Mouse (Mus musculus): ENCODE data around the gene Col6a6. TPM values are rescaled to one million over a fixed set of nuclear protein-coding genes. Genes with fewer than 3 reads are reported as not detected.
"Not testable (repeated sequence)": the region's sequence is repeated elsewhere in the genome, so short reads cannot be mapped to it uniquely, and the experiment has no call there.

Col6a6 gene
- total and polyA plus RNA-seq, 2 experiments from 2014 or later, result 0.23 to 0.49 TPM

GRCm38 (mm10) chr9:105851011-105851410 is 23.1 kb upstream of the Col6a6 start:
- no peak for TF ChIP-seq CTCF (IDR thresholded peaks at IDR 0.05)
- 82% methylated on average over 3 of the region's 3 CpGs for WGBS
- Histone ChIP-seq H3K36me3 (ENCODE audit: insufficient read depth, low read length) (no peaks in the 10 kb centered on the region), H3K9ac (replicated peaks; ENCODE audit: low read length, poor library complexity, severe bottlenecking) (no peak overlapping the region), H3K4me1 (ENCODE audit: insufficient read depth, low read length) (no peaks in the 10 kb centered on the region), H3K9me3 (ENCODE audit: low read length) (no peaks in the 10 kb centered on the region), H3K4me3 (ENCODE audit: low read depth, low read length) (no peak overlapping the region), H3K4me2 (ENCODE audit: low read depth, low read length, poor library complexity, severe bottlenecking) (no peak overlapping the region), H3K27me3 (ENCODE audit: insufficient read depth, low read length) (no peaks in the 10 kb centered on the region), H3K27ac (ENCODE audit: low read depth, low read length) (no peak overlapping the region)
- no peak for ATAC-seq (ENCODE audit: low FRiP score)
- no peak for DNase-seq (ENCODE audit: low spot score)

DNA sequence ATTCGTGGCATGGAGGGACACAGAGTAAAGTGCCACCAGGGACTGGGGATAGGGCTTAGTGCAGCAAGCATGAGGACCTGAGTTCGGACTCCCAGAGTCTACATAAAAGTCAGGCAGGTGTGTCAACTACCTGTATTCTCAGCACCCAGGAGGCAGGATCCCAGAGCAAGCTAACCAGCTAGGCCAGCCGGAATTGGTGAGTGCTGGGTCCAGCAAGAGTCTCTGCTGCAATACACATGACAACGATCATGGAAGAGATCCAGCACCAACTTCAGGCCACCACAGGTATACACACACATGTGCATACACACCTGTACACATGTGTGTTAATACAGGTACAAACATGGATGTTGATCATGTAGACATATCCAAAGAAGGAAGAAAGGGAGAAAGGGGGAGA is 20.4 kb upstream of the Col6a6 start:
- no peaks in the 10 kb centered on the region for H3K27me3 ChIP-seq (ENCODE audit: insufficient read depth, low read length)
- DNase-seq (ENCODE audit: low spot score), result no peak
- no peak for ATAC-seq (ENCODE audit: low FRiP score)
- H3K4me3 ChIP-seq (ENCODE audit: low read depth, low read length), result no peak overlapping the region
- no peak for TF ChIP-seq CTCF (IDR thresholded peaks at IDR 0.05)
- H3K4me2 ChIP-seq (ENCODE audit: low read depth, low read length, poor library complexity, severe bottlenecking), result no peak overlapping the region
- H3K9me3 ChIP-seq (ENCODE audit: low read length), result no peaks in the 10 kb centered on the region
- H3K27ac ChIP-seq (ENCODE audit: low read depth, low read length), result no peak overlapping the region
- H3K4me1 ChIP-seq (ENCODE audit: insufficient read depth, low read length), result no peaks in the 10 kb centered on the region
- H3K9ac ChIP-seq (replicated peaks; ENCODE audit: low read length, poor library complexity, severe bottlenecking), result no peak overlapping the region
- no peaks in the 10 kb centered on the region for H3K36me3 ChIP-seq (ENCODE audit: insufficient read depth, low read length)
- 68% methylated on average over 4 of the region's 4 CpGs for WGBS

GRCm38 (mm10) chr9:105847261-105847660 is 19.3 kb upstream of the Col6a6 start:
- H3K36me3 ChIP-seq (ENCODE audit: insufficient read depth, low read length), result no peaks in the 10 kb centered on the region
- H3K4me1 ChIP-seq (ENCODE audit: insufficient read depth, low read length), result no peaks in the 10 kb centered on the region
- no peak for TF ChIP-seq CTCF (IDR thresholded peaks at IDR 0.05)
- WGBS, result 94% methylated on average over 5 of the region's 5 CpGs
- H3K27ac ChIP-seq (ENCODE audit: low read depth, low read length), result no peak overlapping the region
- DNase-seq (ENCODE audit: low spot score) (no peak), ATAC-seq (ENCODE audit: low FRiP score) (no peak)
- H3K4me3 ChIP-seq (ENCODE audit: low read depth, low read length), result no peak overlapping the region
- no peaks in the 10 kb centered on the region for H3K27me3 ChIP-seq (ENCODE audit: insufficient read depth, low read length)
- no peaks in the 10 kb centered on the region for H3K9me3 ChIP-seq (ENCODE audit: low read length)
- no peak overlapping the region for H3K4me2 ChIP-seq (ENCODE audit: low read depth, low read length, poor library complexity, severe bottlenecking)
- H3K9ac ChIP-seq (replicated peaks; ENCODE audit: low read length, poor library complexity, severe bottlenecking), result no peak overlapping the region

DNA sequence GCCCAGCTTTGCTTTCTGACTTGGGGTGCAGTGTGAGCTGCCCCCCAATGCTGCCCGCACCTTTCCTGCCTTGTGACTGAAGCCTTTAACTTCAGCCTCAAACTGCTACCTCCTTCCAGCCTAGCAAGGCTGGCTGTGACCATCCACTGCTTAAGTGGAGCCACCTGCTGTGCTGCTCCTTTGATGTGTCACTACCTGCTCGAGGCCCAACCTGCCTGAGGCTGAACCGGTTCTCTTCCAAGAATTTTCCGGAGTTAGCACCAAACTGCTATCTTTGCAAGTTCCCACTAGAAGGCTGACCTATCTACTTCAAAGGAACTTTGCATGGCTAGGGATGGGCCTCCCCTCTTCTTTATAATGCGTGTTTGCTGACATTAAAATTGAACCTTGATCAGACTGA is 13.4 kb upstream of the Col6a6 start:
- H3K4me2 ChIP-seq (ENCODE audit: low read depth, low read length, poor library complexity, severe bottlenecking); H3K4me3 ChIP-seq (ENCODE audit: low read depth, low read length); DNase-seq (ENCODE audit: low spot score); H3K27ac ChIP-seq (ENCODE audit: low read depth, low read length); H3K4me1 ChIP-seq (ENCODE audit: insufficient read depth, low read length); H3K36me3 ChIP-seq (ENCODE audit: insufficient read depth, low read length); H3K9ac ChIP-seq (replicated peaks; ENCODE audit: low read length, poor library complexity, severe bottlenecking); H3K27me3 ChIP-seq (ENCODE audit: insufficient read depth, low read length); ATAC-seq (ENCODE audit: low FRiP score); H3K9me3 ChIP-seq (ENCODE audit: low read length): not testable (repeated sequence)
- WGBS, result 61% methylated on average over 5 of the region's 5 CpGs

- no peak for DNase-seq (ENCODE audit: low spot score)
- no peak overlapping the region for H3K4me2 ChIP-seq (ENCODE audit: low read depth, low read length, poor library complexity, severe bottlenecking)
- 65% methylated on average over 5 of the region's 5 CpGs for WGBS
These were observed 11.2 kb upstream of the Col6a6 start for GRCm38 (mm10) chr9:105839147-105839515.

DNA sequence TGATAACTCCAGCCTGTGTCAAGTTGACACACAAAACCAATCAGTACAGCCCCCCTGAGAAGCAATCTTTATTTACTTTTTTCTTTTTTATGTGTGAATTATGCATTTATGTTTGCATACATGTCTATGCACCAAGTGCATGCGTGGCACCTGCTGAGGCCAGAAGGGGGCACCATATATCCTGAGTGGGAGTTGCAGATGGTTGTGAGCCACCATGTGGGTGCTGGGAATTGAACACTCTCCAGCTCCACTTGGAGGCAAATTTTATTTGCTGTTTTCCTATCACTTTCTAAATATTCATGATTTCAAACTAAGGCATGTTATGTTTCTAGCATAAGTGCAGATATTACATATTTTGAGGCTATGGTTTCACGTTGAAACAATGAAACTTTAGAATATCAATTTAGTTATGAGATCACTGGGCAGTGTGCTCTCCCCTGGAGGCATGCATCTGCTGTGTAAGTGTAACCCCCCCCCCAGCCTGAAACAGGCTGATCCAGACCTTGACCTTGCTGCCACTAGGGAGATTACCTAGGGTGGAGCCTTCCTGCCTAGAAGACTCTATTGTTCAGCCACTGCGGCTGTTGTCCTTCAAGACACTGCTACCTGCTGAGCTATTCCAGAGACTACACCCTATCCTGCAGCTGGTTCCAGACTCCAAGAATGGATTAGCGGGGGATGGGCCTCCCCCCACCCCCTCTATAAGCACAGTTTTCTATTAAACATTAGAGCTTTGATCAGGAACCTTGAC is 10.6 kb upstream of the Col6a6 start:
- no peak overlapping the region for H3K27ac ChIP-seq (ENCODE audit: low read depth, low read length)
- TF ChIP-seq CTCF (IDR thresholded peaks at IDR 0.05), result no peak
- H3K27me3 ChIP-seq (ENCODE audit: insufficient read depth, low read length), result no peaks in the 10 kb centered on the region
- H3K36me3 ChIP-seq (ENCODE audit: insufficient read depth, low read length), result no peaks in the 10 kb centered on the region
- ATAC-seq (ENCODE audit: low FRiP score) (no peak), DNase-seq (ENCODE audit: low spot score) (no peak)
- H3K4me3 ChIP-seq (ENCODE audit: low read depth, low read length), result no peak overlapping the region
- WGBS, result 74% methylated on average over 4 of the region's 4 CpGs
- H3K9me3 ChIP-seq (ENCODE audit: low read length), result no peaks in the 10 kb centered on the region
- H3K4me2 ChIP-seq (ENCODE audit: low read depth, low read length, poor library complexity, severe bottlenecking), result no peak overlapping the region
- H3K4me1 ChIP-seq (ENCODE audit: insufficient read depth, low read length), result no peaks in the 10 kb centered on the region
- no peak overlapping the region for H3K9ac ChIP-seq (replicated peaks; ENCODE audit: low read length, poor library complexity, severe bottlenecking)

More at GRCm38 (mm10) chr9:105839147-105839515, 11.2 kb upstream of the Col6a6 start:
- Histone ChIP-seq H3K27ac (ENCODE audit: low read depth, low read length) (no peak overlapping the region), H3K4me3 (ENCODE audit: low read depth, low read length) (no peak overlapping the region), H3K4me1 (ENCODE audit: insufficient read depth, low read length) (no peaks in the 10 kb centered on the region), H3K27me3 (ENCODE audit: insufficient read depth, low read length) (no peaks in the 10 kb centered on the region), H3K9me3 (ENCODE audit: low read length) (no peaks in the 10 kb centered on the region), H3K36me3 (ENCODE audit: insufficient read depth, low read length) (no peaks in the 10 kb centered on the region), H3K9ac (replicated peaks; ENCODE audit: low read length, poor library complexity, severe bottlenecking) (no peak overlapping the region)
- no peak for ATAC-seq (ENCODE audit: low FRiP score)
- no peak for TF ChIP-seq CTCF (IDR thresholded peaks at IDR 0.05)

All from midbrain, postnatal 0 days (tissue).